Mouse (Mus musculus): Measurements from ENCODE around the gene Vps39.

Vps39 gene

DNA sequence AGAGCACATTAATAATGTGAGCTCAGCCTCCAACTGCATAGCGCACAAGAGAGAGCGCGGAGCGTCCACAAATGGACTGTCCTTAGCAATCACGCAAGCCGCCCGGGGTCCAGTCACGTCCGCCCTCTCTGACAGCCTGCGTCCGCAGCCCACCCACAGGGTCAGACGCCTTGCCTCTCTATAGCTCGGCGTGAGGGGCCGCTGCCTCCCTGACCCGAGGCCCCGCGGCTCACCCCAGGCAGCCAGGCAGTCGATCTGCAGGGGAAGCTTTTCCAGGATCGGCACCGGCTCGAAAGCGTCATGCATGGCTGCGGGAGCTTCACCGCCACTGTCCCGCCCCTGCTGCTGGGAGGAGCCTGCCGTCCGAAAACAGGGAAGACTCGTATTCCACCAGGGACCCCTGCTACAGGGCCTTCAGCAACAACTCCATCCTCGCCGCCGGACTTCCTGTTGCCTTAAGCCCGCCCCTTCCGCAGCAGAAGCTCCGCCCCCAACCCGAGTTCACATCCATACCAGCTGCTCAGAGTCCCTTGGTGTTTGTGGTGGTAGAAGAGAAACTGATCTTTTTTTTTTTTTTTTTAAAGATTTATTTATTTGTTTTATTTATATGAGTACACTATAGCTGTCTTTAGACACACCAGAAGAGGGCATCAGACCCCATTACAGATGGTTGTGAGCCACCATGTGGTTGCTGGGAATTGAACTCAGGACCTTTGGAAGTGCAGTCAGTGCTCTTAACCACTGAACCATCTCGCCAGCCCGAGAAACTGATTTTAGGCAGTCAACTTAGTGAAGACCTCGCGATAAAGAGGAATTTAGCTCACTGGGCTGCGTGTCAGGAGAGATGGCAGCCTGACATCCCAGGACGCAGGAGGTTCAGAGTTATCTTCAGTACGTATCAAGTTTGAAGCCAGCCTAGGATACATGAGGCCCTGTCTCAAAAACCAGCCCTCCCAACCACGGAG, at the start of gene Vps39:
Gene Vps39, minus strand, starts transcription at position 456 of the 965 bp plus-strand sequence.
- DNase-seq (ENCODE audit: low read depth), result peak; percentile 72

- DNase-seq (ENCODE audit: low read depth), result no peak
Measured at GRCm38 (mm10) chr2:120397951-120398350, 45.0 kb upstream of the Vps39 start.

- DNase-seq (ENCODE audit: low read depth), result no peak
Measured at GRCm38 (mm10) chr2:120392406-120392805, 39.5 kb upstream of the Vps39 start.

DNA sequence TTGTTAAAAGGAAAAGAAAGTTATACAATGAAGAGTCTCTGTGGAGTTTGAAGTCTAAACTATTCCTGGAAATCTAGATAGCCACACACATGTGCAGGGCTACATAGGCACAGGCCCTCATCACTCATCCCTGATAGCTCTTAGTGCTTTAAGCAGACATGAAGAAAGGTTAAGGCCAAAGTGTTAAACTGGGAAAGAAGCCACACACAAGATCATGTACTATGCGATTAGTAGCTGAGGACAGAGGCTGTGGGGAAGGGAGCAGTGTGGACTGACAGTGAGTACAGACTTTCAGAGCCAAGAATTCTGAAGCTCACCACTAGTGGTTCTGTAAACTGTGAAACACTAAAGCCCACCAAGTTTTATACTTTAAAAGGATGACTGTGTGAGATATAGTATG, 38.0 kb upstream of the Vps39 start:
- no peak for DNase-seq (ENCODE audit: low read depth)

DNA sequence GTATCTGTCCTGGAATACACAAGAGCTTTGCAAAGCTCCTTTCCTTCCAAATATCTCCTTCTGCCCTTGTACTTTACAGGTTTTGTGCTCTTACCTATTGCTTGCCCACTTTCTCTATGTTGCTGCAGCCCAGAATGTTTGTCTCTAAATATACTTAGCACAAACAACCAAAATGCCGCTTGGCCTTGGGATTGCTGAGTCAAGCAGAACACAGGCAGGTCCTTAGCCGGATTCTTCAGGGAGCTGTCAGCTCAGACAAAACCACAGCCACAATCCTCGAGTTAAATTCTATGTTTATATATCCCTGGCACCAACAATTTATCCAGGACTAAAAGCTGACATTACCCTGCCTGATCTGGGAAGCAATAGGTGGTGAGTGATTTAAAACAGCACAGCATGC, 36.4 kb upstream of the Vps39 start:
- DNase-seq (ENCODE audit: low read depth), result no peak

DNA sequence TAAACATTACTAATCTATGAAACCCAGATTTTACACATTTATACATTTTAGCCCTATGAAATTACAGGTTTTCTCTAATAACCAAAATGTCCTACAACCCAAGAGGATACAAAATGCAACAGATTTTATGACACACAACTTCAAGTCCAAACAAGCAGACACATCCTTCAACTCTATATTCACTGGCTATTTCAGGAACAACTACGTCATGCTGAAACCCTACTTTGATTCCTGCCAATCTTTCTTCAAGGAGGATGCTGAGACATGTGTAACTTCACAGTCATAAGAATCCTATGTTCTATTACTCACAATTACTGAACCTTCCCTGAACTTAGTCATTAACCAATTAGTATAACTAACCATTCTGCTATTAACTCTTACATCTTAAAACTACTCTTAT, 34.4 kb upstream of the Vps39 start:
- DNase-seq (ENCODE audit: low read depth), result no peak

DNA sequence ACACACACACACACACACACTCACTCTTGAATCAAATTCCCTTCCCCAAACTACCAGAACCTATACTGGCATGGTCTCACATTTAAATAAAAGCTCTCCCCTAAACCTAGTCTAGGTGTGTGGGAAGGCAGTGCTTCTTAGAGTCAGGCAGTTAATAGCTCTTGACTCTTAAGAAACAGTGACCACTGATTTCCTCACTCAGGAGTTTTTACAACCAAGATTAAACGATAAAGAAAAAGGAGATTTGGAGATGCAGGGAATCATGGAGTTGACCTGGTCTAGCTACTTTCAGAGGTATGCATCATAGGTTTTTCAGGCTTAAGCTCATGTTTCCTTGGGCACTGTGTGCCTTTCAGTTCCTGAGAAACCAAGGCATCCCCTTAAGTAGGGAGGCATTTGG, 33.3 kb upstream of the Vps39 start:
- no peak for DNase-seq (ENCODE audit: low read depth)

- DNase-seq (ENCODE audit: low read depth), result no peak
Measured at GRCm38 (mm10) chr2:120373858-120374257, 20.9 kb upstream of the Vps39 start.

GRCm38 (mm10) chr2:120367416-120368207, 14.7 kb upstream of the Vps39 start:
- DNase-seq (ENCODE audit: low read depth), result no peak

- DNase-seq (ENCODE audit: low read depth), result no peak
Measured at GRCm38 (mm10) chr2:120366501-120366900, 13.6 kb upstream of the Vps39 start.

GRCm38 (mm10) chr2:120360425-120360824, 7.5 kb upstream of the Vps39 start:
- DNase-seq (ENCODE audit: low read depth), result no peak

DNA sequence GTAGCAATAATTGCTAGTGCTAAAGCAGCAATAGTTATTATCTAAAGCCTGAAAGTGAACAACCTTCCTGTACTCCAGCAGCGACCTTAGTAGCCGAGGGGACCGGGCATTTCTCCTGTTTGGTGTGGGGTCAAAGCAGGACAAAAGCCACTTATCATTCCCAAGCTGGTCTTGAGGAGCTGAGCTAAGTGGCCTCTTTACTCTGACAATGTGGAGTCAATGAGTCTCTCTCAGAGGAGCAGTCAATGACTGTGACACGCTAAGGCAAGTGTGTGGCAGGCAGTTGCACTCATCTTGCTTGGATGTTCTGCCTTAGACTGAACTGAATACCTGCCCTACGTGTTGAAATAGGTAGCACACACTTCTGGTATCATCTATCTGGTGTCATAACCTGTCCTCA, 1.6 kb downstream of the Vps39 start:
- DNase-seq (ENCODE audit: low read depth), result no peak

- no peak for DNase-seq (ENCODE audit: low read depth)
Measured at GRCm38 (mm10) chr2:120348120-120348519, 4.8 kb downstream of the Vps39 start.

GRCm38 (mm10) chr2:120341741-120342140, 11.2 kb downstream of the Vps39 start:
- no peak for DNase-seq (ENCODE audit: low read depth)

GRCm38 (mm10) chr2:120337886-120338285, 15.1 kb downstream of the Vps39 start:
- no peak for DNase-seq (ENCODE audit: low read depth)

DNA sequence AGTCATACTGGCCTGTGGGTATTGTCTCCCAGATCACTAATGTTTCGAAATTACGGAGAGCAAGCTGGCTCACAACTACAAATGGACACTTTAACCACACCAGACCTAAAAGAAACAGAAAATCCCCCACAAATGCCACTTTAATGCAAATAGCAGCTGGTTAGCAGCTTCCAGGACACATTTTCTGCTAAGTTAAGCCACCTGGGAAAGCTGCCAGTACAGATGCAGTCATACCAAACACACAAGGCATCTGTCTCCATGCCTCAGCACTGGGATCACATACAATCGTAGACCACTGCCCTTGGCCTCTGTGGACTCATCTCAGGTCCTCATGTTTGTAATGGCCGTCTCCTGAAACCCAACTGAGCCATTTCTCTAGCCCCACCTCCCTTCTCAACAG, 21.4 kb downstream of the Vps39 start:
- no peak for DNase-seq (ENCODE audit: low read depth)

DNA sequence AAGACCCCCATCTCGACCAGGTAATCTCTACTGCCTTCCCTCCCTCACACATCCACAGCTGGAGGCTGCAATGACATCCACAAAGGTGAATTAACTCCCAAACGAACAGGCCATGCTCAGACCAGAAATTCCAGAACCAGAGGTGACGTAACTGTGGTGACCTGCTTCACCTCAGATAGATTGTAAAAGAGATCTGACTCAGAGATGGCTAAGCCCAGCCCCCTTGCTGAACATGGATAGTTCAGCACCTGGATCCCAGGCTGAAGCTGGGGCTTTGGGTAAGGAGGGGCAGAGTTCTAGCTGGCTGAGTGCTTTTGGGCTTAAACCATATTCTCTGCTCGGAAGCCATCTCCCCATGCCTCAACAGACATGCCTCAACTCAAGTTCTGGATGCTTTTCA, 37.9 kb downstream of the Vps39 start:
- no peak for DNase-seq (ENCODE audit: low read depth)

- DNase-seq (ENCODE audit: low read depth), result no peak
Measured at GRCm38 (mm10) chr2:120314487-120314886, 38.5 kb downstream of the Vps39 start.

DNA sequence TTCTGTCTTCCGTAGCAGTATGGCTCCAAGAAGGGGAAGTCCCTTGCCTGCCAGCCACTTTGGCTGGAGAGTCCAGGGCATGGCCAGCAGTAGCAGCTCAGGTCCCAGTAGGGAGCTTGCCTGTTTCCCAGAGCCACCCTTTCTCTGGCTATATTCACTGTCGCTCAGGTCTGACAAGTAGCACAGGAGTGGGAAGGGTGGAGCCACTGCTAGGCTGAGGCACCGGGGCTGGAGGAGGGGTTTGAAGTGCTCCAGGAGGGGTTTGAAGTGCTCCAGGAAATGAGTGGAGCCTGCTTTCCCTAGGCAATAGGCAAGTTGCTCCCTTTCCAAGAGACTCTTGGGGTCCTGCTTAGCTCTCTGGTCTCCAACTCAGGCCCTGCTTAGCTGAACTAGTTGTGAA, 39.0 kb downstream of the Vps39 start, which contains the start of gene Pla2g4f:
Gene Pla2g4f, minus strand, starts transcription at position 190 of the 400 bp plus-strand sequence.
- no peak for DNase-seq (ENCODE audit: low read depth)

DNA sequence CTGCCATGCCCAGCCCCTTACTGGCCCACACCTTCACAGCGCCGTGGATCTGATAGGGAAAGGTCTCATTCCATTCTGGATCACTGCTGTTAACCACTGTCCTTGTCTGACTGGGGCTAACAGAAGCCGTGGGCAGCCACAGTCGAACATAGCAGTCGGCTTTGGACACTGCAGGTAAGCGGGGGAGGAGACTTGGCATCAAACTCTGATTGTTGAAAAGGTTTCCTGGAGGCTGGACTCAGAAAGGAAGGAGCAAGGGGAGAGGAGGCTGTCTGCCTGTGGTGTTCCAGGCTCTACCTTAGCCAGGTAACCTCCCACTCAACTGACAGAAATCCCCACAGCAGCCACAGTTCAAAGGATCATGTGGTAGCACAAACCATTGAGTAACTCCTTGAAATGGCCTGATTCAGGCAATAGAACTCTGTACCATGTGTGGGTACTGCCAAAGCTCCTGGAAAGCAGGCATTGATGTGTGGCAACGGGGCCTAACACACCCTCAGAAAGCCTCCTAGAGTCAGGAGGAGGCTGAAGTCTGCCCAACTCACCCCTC, 40.6 kb downstream of the Vps39 start:
- DNase-seq (ENCODE audit: low read depth), result no peak

GRCm38 (mm10) chr2:120304113-120304512, 48.8 kb downstream of the Vps39 start:
- no peak for DNase-seq (ENCODE audit: low read depth)

- DNase-seq (ENCODE audit: low read depth), result no peak
Measured at GRCm38 (mm10) chr2:120301076-120301475, 51.9 kb downstream of the Vps39 start.

DNA sequence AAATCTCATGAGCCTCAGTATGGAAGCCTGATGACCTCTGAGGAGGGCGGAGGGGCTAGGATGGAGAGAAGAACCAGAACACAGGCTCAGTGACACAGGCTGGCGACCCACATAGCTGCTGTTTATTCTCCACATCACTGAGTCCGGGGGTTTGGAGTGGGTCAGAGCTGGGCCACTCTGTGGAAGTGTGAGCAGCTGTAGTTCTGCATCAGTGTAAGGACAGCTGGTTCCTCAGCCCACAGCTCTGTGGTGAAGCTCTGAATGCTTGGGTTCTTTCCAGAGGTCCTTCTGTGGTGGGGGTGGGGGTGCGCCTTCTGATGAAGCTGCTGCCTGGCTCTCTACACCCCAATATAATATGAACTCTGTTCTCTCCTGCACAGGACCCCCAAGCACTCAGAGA, 53.1 kb downstream of the Vps39 start:
- DNase-seq (ENCODE audit: low read depth), result no peak

All from c-Kit-positive CD71-positive TER-119-negative erythroid progenitor cells, embryonic 14.5 days (primary cell).